Mouse (Mus musculus) effector memory CD4-positive, alpha-beta T cell, adult 5 months (primary cell): Measurements from ENCODE around the gene Pgk2. TPM values are rescaled to one million over a fixed set of nuclear protein-coding genes. Genes with fewer than 3 reads are reported as not detected.

ENCODE experiments used
- polyA plus RNA-seq: library from polyadenylated mRNA; unstranded; fragments of 100-300 nt; shearing (Covaris generic); gene quantifications from one replicate; pipeline ENCODE4 v1.2.1, GENCODE M21; 2017

The Pgk2 gene
- polyA plus RNA-seq = not detected

GRCm38 (mm10) chr17:40208540-40208939 is at the start of gene Pgk2:
Pgk2 (minus strand) TSS chr17:40208640.

GRCm38 (mm10) chr17:40242135-40242534 is 33.7 kb upstream of the Pgk2 start, which contains the start of gene Crisp3:
Crisp3 (minus strand) TSS chr17:40242288.

Other genes starting within 250 kb of the Pgk2 start
- not detected for gene AC192777.2, start 113.2 kb downstream of the Pgk2 start, polyA plus RNA-seq
- not detected for gene Crisp3, start 33.6 kb upstream of the Pgk2 start, polyA plus RNA-seq
- gene Crisp1, start 110.6 kb upstream of the Pgk2 start, polyA plus RNA-seq = not detected